Mouse (Mus musculus) right cerebral cortex, adult 18-20 months (tissue): Measurements from ENCODE around the gene Cdk14.

Source experiments
- DNase-seq: peaks from one replicate; pipeline ENCODE4 v3.0.0; 2022; ENCODE audit warnings: mixed read lengths

Cdk14 gene

DNA sequence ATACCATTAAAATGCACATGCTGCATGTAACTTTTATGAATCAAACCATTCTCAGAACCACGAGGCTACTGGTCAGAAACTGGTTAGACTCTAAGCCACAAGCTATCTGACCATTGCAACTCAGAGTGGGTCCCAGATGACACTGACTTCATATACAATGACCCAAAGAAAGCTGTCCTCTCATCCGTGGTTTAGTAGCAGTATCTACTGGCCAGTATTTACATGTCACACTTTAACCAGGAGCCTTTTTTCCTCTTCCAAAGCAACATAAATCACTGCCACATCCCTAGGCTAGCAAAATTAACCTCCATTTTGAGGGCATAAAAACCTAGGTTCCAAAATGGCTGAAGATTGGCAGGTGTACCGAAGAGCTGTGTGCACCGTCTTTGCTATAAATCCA lies 533.0 kb downstream of the Cdk14 start:
- DNase-seq: no peak

DNA sequence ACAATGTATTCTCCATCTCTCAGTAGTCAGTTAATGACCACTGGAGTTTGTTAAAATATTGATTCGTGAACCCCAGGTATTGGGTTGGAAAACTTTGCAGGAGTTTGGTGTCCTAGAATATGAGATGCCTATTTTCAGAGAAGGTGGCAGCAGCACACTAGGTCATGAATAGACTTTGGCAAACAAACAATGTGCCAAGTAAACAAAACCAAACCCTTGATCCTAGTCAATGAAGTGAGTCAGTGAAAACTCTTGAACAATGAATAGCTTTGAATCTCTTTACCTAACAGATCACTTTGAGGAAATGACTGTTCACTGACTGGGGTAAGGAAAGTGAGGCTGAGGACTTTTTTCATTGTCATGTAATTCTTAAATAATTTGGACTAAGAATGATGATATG lies 537.3 kb downstream of the Cdk14 start:
- no peak for DNase-seq

DNA sequence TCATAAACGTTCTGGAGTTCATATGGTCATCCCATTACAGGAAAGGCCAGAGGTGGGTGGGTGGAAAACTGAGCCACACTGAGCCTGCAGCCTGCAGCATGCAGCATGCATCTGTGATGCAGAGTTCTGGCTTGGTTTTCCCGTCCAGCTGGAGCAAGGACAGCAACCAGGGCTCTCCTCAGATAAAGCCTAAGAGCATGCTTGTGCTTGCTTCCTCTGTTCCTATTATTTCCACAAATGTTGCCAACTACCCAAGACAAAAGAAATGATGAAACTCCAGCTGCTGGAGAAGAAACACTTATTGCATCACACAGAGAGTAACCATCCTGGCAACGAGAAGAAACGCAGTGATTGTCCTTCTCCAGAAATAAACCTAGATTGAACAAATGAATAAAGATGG lies 539.8 kb downstream of the Cdk14 start:
- no peak for DNase-seq

- no peak for DNase-seq
These were observed 541.2 kb downstream of the Cdk14 start for GRCm38 (mm10) chr5:4878934-4879333.

- DNase-seq: no peak
These were observed 542.5 kb downstream of the Cdk14 start for GRCm38 (mm10) chr5:4877638-4878037.

- DNase-seq: no peak
These were observed 542.9 kb downstream of the Cdk14 start for GRCm38 (mm10) chr5:4877131-4877631.

GRCm38 (mm10) chr5:4876653-4877091 lies 543.4 kb downstream of the Cdk14 start:
- DNase-seq: no peak

DNA sequence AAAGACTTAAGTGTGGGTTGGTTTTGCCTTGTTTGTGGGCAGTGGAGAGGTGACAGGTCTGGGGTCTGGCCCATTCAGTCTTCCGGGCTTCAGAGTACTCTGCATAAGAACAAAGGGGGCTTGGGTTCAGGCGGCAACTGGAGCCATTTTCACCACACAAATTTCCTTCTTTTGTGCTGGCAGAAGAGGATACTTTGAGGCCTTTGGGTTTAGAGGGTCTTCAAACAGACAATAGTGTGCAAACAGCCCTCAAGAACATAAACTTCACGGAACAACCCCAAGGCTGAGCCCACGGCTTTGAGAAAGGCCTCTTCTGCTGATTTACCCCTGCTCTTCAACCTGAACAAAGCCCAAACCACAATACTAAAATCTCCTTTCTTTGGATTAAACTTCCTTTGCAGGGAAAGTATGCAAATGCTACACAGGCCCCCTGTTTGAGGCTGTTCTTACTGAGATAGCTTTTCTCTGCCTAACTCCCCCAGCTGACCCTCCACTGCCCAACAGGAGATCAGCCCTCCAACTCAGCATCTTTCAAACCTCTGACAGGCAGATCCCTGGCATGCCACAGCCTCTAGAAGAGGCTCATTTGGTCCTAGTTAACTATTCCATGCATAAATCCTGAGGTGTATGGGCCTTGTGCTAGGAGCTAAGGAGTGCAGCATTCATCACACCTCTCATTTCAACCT lies 549.9 kb downstream of the Cdk14 start:
- no peak for DNase-seq

GRCm38 (mm10) chr5:4868563-4869120 lies 551.5 kb downstream of the Cdk14 start:
- DNase-seq: no peak

DNA sequence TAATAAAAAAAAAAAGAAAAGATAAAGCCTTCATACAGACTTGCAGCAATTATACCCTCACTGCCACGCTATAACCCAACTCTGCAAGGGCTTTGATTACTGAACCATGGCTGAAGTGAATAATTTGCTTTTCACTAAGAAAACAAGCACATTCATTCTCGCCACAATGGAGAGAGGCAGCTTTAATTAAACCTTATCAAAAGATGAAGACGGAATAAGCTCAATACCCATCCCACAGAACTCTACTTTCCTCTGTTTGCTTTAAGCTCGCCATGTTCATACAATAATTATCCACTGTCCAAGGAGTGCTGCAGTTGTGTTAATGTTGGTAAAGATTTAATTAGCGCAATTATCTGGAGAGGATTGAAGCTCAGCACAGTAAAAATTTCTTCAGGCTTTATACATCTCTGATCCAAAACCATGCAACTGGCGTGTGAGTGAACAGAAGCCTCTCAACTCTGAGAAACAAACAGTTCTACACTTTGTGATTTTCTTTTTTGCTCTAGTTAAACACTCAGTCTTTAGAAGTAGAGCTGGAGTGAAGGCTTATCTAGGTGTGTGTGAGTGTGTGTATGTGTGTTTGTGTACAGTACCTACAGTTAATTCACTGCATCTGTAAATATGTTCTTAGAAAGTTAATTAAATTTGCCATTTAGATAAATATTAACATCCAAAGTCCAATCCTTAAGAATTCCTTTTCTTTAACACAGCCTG lies 552.1 kb downstream of the Cdk14 start:
- no peak for DNase-seq

DNA sequence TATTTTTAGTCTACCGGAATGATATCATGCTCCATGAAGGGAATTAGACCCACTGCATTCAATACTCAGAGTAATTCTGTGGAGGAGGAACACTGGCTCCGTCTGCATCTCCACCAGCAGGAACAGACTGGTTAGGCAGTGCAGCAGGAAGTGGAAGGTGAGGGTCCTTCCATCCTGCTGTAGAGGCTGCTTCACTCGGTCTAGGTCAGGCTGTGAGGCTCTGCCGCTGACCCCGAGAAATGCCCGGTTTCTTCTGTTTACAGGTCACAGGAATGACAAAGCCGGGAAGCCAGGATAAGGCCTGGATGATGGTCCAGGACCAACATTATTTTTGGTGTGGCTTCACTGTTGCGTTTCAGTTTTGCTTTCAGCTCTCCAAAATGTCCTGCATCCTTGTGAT lies 553.2 kb downstream of the Cdk14 start:
- DNase-seq: no peak

GRCm38 (mm10) chr5:4866099-4866498 lies 554.0 kb downstream of the Cdk14 start:
- no peak for DNase-seq

- DNase-seq: no peak
These were observed 558.5 kb downstream of the Cdk14 start for GRCm38 (mm10) chr5:4861592-4861991.

- DNase-seq: no peak
These were observed 559.0 kb downstream of the Cdk14 start for GRCm38 (mm10) chr5:4861141-4861540.

GRCm38 (mm10) chr5:4858032-4858641 lies 562.0 kb downstream of the Cdk14 start:
- DNase-seq: no peak

DNA sequence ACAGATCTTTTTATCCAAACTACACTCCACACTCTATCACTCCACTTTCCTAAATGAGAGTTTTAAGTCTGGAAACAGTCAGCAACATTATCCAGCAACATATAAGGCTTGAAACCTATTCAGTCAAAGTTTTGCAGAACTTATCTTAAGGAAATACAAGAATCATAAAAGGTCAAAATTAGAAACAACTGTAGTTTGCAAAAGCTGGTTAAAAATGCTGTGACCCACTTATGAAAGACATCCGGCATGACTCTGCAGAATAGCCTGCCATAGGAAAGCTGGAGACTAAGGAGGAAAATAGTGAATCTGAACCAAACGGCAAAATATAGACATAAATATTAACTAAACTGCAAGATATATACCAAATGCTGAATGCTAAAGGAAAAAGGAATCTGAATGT lies 566.6 kb downstream of the Cdk14 start:
- no peak for DNase-seq

- DNase-seq: no peak
These were observed 567.3 kb downstream of the Cdk14 start for GRCm38 (mm10) chr5:4852711-4853320.

- no peak for DNase-seq
These were observed 568.0 kb downstream of the Cdk14 start for GRCm38 (mm10) chr5:4851934-4852710.

GRCm38 (mm10) chr5:4851245-4851933 lies 568.7 kb downstream of the Cdk14 start:
- DNase-seq: no peak

DNA sequence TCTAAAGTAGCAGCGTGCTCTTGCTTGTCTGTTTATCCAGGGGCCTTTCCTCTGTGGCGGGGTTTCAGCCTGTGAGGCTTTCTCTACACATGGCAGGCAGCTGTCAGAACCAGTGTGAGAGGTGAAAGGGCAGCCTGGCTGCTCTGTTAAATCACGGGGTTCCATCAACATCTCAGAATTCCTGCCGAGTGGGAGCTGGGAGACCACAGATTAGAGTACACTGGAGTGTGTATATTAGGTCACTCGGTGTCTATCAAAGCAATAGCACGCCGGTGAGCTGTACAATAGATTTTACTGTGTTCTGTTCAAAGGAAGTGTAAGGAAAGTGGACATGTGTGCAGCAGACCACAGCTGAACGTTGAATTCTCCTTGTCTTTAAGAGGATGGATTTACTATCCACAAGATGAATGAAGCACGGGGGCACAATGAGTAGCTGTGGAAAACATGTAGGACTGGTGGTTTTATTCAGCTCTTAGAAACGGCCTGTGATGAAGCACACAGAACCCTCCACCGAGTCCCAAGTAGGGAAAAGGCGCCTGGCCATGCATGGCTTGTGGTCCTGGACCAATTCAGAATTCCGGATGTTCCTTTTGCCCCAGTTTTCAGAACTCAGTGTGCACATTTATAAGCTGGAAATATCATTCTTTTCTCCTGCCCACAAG lies 585.2 kb downstream of the Cdk14 start:
- no peak for DNase-seq

DNA sequence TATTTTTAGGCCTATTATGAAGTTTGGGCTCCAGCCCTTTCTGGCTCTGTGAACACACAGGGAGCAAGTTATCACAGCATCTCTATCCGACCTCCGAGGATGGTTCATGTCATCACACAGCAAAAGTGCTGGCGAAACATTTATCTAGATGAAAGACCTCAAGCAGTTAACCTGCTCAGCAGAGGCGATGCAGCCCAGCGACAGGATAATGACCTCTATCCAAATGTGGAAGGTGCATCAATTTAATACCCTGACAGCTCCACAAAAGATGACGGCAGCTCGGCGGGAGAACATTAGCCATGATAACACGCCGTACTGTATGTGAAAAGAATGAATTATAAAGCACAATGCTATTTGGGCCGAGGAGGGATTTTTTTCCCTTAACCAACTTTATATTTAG lies 586.2 kb downstream of the Cdk14 start:
- no peak for DNase-seq
